Mouse (Mus musculus) hindbrain, embryonic 13.5 days (tissue): Measurements from ENCODE around the gene Eid1. TPM values are rescaled to one million over a fixed set of nuclear protein-coding genes. Genes with fewer than 3 reads are reported as not detected.

ENCODE experiments used
- ATAC-seq: fragments of 200-750 bp; cut with Nextera tagmentation; 2 replicates; pipeline ENCODE4 v1.8.0; 2017; ENCODE audit warnings: moderate TSS enrichment; ENCODE audit not compliant: low FRiP score
- H3K27ac ChIP-seq: fragments of 300-500 bp; sonication (generic); 2 replicates; pipeline ENCODE4 v1.5.1; 2015; ENCODE audit warnings: inconsistent platforms, mild to moderate bottlenecking, moderate library complexity
- H3K27me3 ChIP-seq: fragments of 300-500 bp; sonication (generic); 2 replicates; pipeline ENCODE4 v1.6.1; 2015; ENCODE audit warnings: mild to moderate bottlenecking, inconsistent platforms
- H3K36me3 ChIP-seq: fragments of 300-500 bp; sonication (generic); 2 replicates; pipeline ENCODE4 v1.6.1; 2015; ENCODE audit warnings: mild to moderate bottlenecking, inconsistent platforms
- H3K4me1 ChIP-seq: fragments of 300-500 bp; sonication (generic); replicated peaks from 2 replicates; pipeline ENCODE4 v1.6.1; 2015; ENCODE audit warnings: inconsistent platforms
- H3K4me2 ChIP-seq: fragments of 300-500 bp; sonication (generic); 2 replicates; pipeline ENCODE4 v1.6.1; 2015; ENCODE audit warnings: inconsistent platforms, mild to moderate bottlenecking, moderate library complexity
- H3K4me3 ChIP-seq: fragments of 300-500 bp; sonication (generic); 2 replicates; pipeline ENCODE4 v1.5.1; 2015; ENCODE audit warnings: mild to moderate bottlenecking, inconsistent platforms
- H3K9ac ChIP-seq: fragments of 300-500 bp; sonication (generic); 2 replicates; pipeline ENCODE4 v1.6.1; 2015; ENCODE audit warnings: mild to moderate bottlenecking, inconsistent platforms
- H3K9me3 ChIP-seq: fragments of 300-500 bp; sonication (generic); 2 replicates; pipeline ENCODE4 v1.6.1; 2016; ENCODE audit warnings: inconsistent platforms
- WGBS: fragments of 180-500 bp; shearing (Covaris S2); methylation state at CpG from one replicate; pipeline ENCODE4 v1.1.7; 2015; 5-methylcytosine and 5-hydroxymethylcytosine counted together
- polyA plus RNA-seq: library from polyadenylated mRNA; unstranded; fragments of >200 nt; fragmentation: Nextera tagmentation; extraction: Ambion mirVana; gene quantifications from 2 replicates; pipeline ENCODE4 v1.2.1, GENCODE M21; 2015

Gene Eid1
- polyA plus RNA-seq, 1 experiment from 2014 or later = 400 TPM

- Histone ChIP-seq H3K36me3 (no peaks in the 10 kb centered on the region), H3K4me3 (peak overlapping the region; percentile 55), H3K27ac (peak overlapping the region; percentile 76; the same call in 1 of the 2 replicates), H3K4me2 (peak overlapping the region; percentile 99), H3K27me3 (peaks cover 47% of the 10 kb centered on the region), H3K4me1 (peaks cover 35% of the 10 kb centered on the region), H3K9me3 (no peaks in the 10 kb centered on the region), H3K9ac (peak overlapping the region; percentile 79)
- ATAC-seq = no peak
- WGBS = 3% methylated on average over 18 of the region's 18 CpGs
Observed at GRCm38 (mm10) chr2:125723086-125723407, 50.2 kb downstream of the Eid1 start.

- WGBS = under 1% methylated on average over 33 of the region's 34 CpGs
- no peaks in the 10 kb centered on the region for H3K36me3 ChIP-seq
- peak overlapping the region; percentile 79 for H3K9ac ChIP-seq
- peaks cover 49% of the 10 kb centered on the region for H3K27me3 ChIP-seq
- peak overlapping the region; percentile 99 for H3K4me2 ChIP-seq
- peak overlapping the region; percentile 76 for H3K27ac ChIP-seq
- H3K4me3 ChIP-seq = peak overlapping the region; percentile 55
- H3K9me3 ChIP-seq = no peaks in the 10 kb centered on the region
- peak; percentile 88 for ATAC-seq
- peaks cover 35% of the 10 kb centered on the region for H3K4me1 ChIP-seq
Observed at GRCm38 (mm10) chr2:125723408-125724085, 50.7 kb downstream of the Eid1 start.

- Histone ChIP-seq H3K4me2 (peak within 1 kb of the TSS; percentile 99), H3K36me3 (no peaks in the 10 kb centered on the region), H3K9me3 (no peaks in the 10 kb centered on the region), H3K4me1 (peaks cover 35% of the 10 kb centered on the region), H3K9ac (peak within 1 kb of the TSS; percentile 79), H3K27ac (peak within 1 kb of the TSS; percentile 76), H3K4me3 (peak within 1 kb of the TSS; percentile 55), H3K27me3 (peaks cover 49% of the 10 kb centered on the region)
- under 1% methylated on average over 15 of the region's 15 CpGs for WGBS
- peak; percentile 88 for ATAC-seq
Observed at GRCm38 (mm10) chr2:125724086-125724430, 51.2 kb downstream of the Eid1 start, which contains the start of gene Shc4. TSS of gene Shc4 (minus strand) at chr2:125724148.

Other genes starting within 250 kb of the Eid1 start
- gene Gm9913, start 168.0 kb upstream of the Eid1 start, polyA plus RNA-seq = 0.12 and 0.17 TPM in 2 replicates
- gene Fbn1, start 165.1 kb upstream of the Eid1 start, polyA plus RNA-seq = 2.7 and 3.8 TPM in 2 replicates
- 3.4 and 3.8 TPM in 2 replicates for gene Cep152, start 48.0 kb upstream of the Eid1 start, polyA plus RNA-seq
- gene Shc4, start 51.1 kb downstream of the Eid1 start, polyA plus RNA-seq = 2.8 and 3.0 TPM in 2 replicates
- gene Secisbp2l, start 109.8 kb downstream of the Eid1 start, polyA plus RNA-seq = 28.8 and 29.3 TPM in 2 replicates
- gene Galk2, start 186.0 kb downstream of the Eid1 start, polyA plus RNA-seq = 31.6 and 33.7 TPM in 2 replicates
- gene Cops2, start 186.0 kb downstream of the Eid1 start, polyA plus RNA-seq = 74.6 and 75.1 TPM in 2 replicates